Mouse (Mus musculus) frontal cortex, postnatal 10 days (tissue): ENCODE data around the gene Birc7.

Experiments used
- DNase-seq, 2 experiments: peaks; one replicate each; pipeline ENCODE4 v3.0.0; 2022; ENCODE audit warnings: low spot score in 2 of 2, mixed read lengths in 1 of 2

Gene Birc7

DNA sequence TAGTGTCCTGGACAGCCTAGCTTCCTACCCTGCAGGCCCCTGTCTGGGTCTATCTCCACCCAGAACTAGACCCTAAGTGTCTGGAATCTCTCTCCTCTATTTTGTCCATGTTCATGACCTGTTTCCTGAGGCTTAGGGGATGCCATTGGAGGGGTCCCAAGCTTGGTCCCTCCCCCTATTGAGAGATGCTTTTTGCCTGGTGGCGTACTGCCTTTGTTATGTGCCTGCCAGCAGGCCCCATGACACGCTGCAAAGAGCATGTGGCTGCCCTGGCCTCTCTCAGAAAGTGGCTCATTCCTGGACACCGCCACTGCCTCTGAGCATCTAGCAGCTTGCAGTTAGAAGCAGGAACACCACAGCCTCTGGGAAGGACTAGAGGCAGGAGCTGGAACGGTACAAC lies at the start of gene Birc7:
Gene Birc7 (plus strand): TSS at position 301 of the 400 bp plus-strand sequence.
- no peak for DNase-seq

GRCm38 (mm10) chr2:180879365-180880067 lies 49.3 kb upstream of the Birc7 start:
- peak; percentile 71 to 82 for DNase-seq

- DNase-seq, result no peak
These were observed 47.5 kb upstream of the Birc7 start for GRCm38 (mm10) chr2:180881281-180881680.

- DNase-seq, result no peak
These were observed 43.6 kb upstream of the Birc7 start for GRCm38 (mm10) chr2:180885270-180885669.

- no peak for DNase-seq
These were observed 39.4 kb upstream of the Birc7 start for GRCm38 (mm10) chr2:180889271-180889920.

DNA sequence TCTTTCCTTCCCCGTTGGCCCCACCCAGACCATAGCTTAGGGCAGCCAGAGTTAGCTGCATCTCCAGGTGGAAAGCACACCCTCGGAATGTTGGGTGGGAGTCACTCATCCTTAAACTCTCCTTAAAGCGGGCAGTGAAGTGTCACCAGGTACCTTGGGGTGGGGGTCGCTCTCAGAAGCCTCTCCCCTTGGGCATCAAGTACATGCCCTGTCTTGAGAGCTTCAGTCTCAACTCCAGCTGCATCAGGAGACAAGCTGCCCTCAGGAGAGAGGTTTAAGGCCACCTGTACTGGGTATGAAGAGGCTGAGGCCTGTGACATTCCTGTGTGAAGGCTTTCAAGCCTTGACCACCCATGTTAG lies 38.9 kb upstream of the Birc7 start:
- DNase-seq, result no peak

DNA sequence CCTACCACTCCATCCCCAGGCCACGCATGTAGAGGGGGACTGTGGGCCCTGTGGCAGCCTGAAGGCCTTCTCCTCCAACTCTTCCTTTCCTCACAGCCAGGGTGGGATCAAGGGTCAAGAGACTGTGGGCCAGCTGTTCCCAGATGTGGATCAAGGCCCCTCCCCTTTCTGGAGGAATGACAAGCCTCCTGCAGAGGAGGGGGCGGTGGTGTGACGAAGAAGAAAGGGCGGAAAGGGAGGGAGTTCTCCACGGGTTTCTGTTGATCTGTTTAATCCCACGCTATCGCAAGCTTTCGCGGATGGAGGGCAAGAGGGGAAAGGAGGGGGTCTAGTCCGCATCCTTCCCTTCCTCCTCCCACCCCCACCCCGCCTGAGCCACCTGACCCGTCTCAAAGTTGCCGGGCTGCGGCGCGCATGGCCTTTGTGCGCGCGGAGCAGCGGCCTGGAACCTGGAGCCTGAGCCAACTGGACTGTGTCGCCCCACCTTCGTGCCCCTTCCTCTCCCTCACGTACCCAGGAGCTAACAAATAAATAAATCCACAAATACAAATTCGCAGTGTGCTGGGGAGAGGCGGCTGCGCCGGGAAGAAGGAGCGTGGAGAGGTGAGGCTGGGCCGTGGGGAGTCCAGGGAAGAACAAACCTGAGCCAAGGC lies 38.3 kb upstream of the Birc7 start:
- peak; percentile 36 to 45 for DNase-seq

- DNase-seq, result peak; percentile 71 to 80
These were observed 37.6 kb upstream of the Birc7 start for GRCm38 (mm10) chr2:180891075-180891834.

DNA sequence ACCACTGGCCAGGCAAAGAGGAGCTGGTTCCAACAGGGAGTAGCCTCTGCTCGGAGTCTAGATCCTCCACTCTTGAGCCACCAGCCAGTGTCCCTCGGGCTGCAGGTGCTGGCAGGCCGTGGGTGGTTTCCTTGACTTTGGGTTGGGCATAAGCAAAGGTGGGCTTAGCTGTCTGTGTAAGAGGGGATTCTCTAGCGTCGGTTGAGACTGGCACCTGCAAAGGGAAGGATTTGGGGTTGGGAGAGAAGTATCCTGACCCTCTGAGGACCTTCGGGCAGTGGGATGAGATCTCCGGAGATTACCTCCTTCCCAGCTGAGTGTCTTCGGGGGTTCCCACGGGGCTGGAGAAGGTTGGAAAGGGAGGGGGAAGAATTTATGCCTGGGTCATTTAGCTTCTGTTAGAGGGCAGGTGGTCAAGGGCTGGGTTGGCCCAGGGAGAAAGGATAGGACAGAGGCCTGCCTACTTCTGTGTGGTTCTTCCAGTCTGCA lies 36.9 kb upstream of the Birc7 start:
- DNase-seq, result no peak

DNA sequence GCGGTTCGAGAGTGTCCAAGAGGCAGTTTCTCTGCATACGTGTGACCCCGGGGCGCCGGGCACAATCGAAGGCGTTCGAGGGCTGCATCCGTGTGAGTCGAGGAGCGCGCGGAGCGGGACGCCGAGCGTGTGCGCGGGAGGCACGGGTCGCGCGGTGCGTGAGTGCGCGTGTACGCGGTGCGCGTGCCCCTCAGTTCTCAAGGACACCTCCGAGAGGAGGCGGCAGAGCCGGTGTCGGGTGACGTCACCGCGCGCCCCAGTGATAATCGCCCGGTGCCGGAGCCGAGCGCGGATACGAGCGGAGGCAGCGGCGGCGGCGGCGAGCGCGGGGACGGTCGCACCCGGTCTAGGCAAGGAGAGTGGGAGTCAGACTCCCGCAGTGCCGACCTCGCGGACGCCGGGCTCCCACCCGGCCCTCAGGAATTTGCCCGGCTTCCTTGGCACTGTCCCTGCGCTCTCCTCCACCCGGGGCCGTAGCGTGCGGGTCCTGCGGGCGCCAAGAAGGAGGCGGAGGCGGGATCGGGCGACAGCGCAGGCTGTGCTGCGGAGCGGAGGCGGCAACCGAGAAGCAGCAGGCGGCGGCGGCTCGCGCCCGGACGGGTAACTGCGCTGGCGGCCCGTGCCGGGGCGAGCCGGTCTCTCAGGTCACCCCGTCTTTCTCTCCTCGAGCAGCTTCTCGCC lies 35.8 kb upstream of the Birc7 start:
- DNase-seq, result peak; percentile 89 to 93

GRCm38 (mm10) chr2:180893537-180894028 lies 35.2 kb upstream of the Birc7 start:
- peak; percentile 33 to 52 for DNase-seq

DNA sequence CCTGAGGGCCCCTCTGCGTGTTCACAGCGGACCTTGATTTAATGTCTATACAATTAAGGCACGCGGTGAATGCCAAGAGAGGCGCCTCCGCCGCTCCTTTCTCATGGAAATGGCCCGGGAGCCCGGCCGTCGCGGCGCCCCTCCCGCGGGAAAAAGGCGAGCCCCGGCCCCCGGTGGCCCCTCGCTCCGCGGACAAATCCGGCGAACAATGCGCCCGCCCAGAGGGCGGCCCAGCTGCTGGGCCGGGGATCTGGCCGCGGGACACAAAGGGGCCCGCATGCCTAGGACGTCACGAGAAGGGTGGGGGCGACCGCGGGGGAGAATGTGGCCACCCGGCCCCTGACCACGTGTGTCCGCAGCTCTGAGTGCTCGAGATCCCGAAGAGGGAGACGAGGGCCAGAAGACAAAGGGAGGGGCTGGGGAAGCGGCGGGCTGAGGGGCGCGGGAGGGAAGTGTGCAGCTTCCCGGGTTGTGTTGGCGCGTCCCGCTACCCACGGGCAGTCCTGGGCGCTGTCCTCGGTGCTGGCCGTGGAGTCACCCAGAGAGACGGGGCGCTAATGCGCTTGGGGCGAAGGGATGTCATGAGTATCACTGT lies 34.7 kb upstream of the Birc7 start:
- peak; percentile 47 to 49 for DNase-seq

- DNase-seq, result peak; percentile 87 to 91
These were observed 34.1 kb upstream of the Birc7 start for GRCm38 (mm10) chr2:180894734-180895133.

GRCm38 (mm10) chr2:180895321-180895720 lies 33.5 kb upstream of the Birc7 start:
- no peak for DNase-seq

DNA sequence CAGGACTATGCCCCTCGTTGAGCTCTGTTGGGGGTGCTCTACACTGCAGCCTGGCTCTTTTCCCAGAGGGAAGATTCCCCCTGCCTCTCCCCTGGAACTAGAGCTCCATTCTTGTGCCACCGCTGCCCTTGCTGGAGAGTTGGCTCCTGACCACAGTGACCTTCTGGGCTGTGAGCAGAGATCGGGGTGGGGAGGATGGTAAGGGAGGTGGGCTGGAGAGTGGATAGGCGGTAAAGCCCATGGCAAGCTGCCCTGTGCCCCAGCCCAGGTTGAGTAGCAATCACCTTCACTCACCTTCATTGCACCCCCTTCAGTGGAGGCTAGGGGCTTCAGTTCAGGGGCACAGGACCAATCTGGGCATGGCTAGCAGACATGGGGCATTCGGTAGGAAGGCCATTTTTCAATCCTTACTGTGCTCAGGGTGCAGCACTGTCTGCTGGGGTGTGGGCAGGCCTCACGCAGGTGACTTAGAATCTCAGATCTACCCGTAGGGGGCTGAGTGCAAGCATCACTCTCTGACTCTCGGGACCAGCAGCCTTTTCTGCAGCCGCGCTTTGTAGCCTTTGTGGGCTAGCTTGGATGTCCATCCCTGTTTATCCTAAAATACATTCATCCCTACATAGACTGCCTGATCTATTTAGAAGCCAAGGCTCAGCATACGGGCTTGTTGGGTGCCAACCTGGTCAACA lies 32.8 kb upstream of the Birc7 start:
- DNase-seq, result peak in 1 of 2 experiments; percentile 35

- peak in 1 of 2 experiments; percentile 44 for DNase-seq
These were observed 31.8 kb upstream of the Birc7 start for GRCm38 (mm10) chr2:180896819-180897625.

- DNase-seq, result no peak
These were observed 31.0 kb upstream of the Birc7 start for GRCm38 (mm10) chr2:180897857-180898256.

- no peak for DNase-seq
These were observed 26.7 kb upstream of the Birc7 start for GRCm38 (mm10) chr2:180902086-180902485.
